Mouse (Mus musculus): ENCODE data around the gene Gm7735.

DNA sequence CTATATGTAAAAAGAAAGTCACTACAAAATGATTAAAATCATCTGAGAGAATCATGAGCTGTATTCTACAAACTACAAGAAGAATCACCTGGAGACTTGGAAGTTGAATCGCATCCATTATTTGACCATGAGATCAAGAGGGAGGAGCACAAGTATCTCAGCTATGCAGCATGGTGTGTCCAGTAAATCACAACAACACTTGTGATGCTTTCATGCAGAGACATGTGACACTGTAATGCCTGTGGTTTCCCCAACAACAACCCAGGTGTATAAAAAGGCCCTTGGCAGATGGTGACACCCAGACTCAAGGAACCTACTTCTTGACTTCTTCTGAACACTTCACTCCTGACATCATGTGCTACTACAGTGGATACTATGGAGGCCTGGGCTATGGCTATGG, 18.5 kb upstream of the Gm7735 start, which contains the start of gene Gm10061:
- TF ChIP-seq CTCF (IDR thresholded peaks at IDR 0.05; ENCODE audit: insufficient read depth, low read length) (no peak), POLR2A (IDR thresholded peaks at IDR 0.05; ENCODE audit: borderline replicate concordance, extremely low read depth, low read depth, low read length) (no peak)

Data from lung, adult 2 months (tissue).